Mouse (Mus musculus) kidney, embryonic 16.5 days (tissue): ENCODE data around the gene Otud5. TPM values are rescaled to one million over a fixed set of nuclear protein-coding genes. Genes with fewer than 3 reads are reported as not detected.

Experiments
- ATAC-seq: fragments of 200-750 bp; cut with Nextera tagmentation; 2 replicates; pipeline ENCODE4 v1.8.0; 2017; ENCODE audit warnings: moderate TSS enrichment; ENCODE audit not compliant: low FRiP score, low TSS enrichment
- H3K27ac ChIP-seq: fragments of 300-500 bp; sonication (generic); 2 replicates; pipeline ENCODE4 v1.5.1; 2014; ENCODE audit warnings: low read length
- H3K27me3 ChIP-seq: fragments of 300-500 bp; sonication (generic); 2 replicates; pipeline ENCODE4 v1.6.1; 2014; ENCODE audit warnings: low read length, control low read depth, mixed read lengths; ENCODE audit not compliant: insufficient read depth
- H3K36me3 ChIP-seq: fragments of 300-500 bp; sonication (generic); 2 replicates; pipeline ENCODE4 v1.6.1; 2014; ENCODE audit warnings: low read length, control low read depth, mixed read lengths; ENCODE audit not compliant: insufficient read depth
- H3K4me1 ChIP-seq: fragments of 300-500 bp; sonication (generic); 2 replicates; pipeline ENCODE4 v1.6.1; 2014; ENCODE audit warnings: low read length, control low read depth, mixed read lengths; ENCODE audit not compliant: insufficient read depth
- H3K4me2 ChIP-seq: fragments of 300-500 bp; sonication (generic); replicated peaks from 2 replicates; pipeline ENCODE4 v1.6.1; 2014; ENCODE audit warnings: low read depth, low read length
- H3K4me3 ChIP-seq: fragments of 300-500 bp; sonication (generic); 2 replicates; pipeline ENCODE4 v1.5.1; 2014; ENCODE audit warnings: mild to moderate bottlenecking, low read length
- H3K9ac ChIP-seq: fragments of 300-500 bp; sonication (generic); replicated peaks from 2 replicates; pipeline ENCODE4 v1.6.1; 2014; ENCODE audit warnings: low read length
- H3K9me3 ChIP-seq: fragments of 300-500 bp; sonication (generic); 2 replicates; pipeline ENCODE4 v1.6.1; 2016; ENCODE audit warnings: low read length, control low read depth
- WGBS: fragments of 180-500 bp; shearing (Covaris S2); extraction: QIAGEN DNeasy Blood & Tissue Kit; methylation state at CpG from one replicate; pipeline ENCODE4 v1.1.7; 2014; 5-methylcytosine and 5-hydroxymethylcytosine counted together
- polyA plus RNA-seq: library from polyadenylated mRNA; unstranded; fragments of >200 nt; fragmentation: Nextera tagmentation; extraction: Ambion mirVana; gene quantifications from 2 replicates; pipeline ENCODE4 v1.2.1, GENCODE M21; 2015

Otud5 gene
- polyA plus RNA-seq, 1 experiment from 2014 or later, result 37.5 TPM

- 17% methylated on average over 40 of the region's 42 CpGs for WGBS
- H3K9ac ChIP-seq, result peak overlapping the region; percentile 82
- H3K27me3 ChIP-seq, result no peaks in the 10 kb centered on the region
- peaks cover 13% of the 10 kb centered on the region; the same call in 1 of the 2 replicates for H3K4me1 ChIP-seq
- 0 out of 2 replicates have a peak, but pooled peaks have one; percentile 1 for ATAC-seq
- no peaks in the 10 kb centered on the region for H3K36me3 ChIP-seq
- H3K9me3 ChIP-seq, result no peaks in the 10 kb centered on the region
- H3K4me2 ChIP-seq, result peak overlapping the region; percentile 62
- peak overlapping the region; percentile 96 for H3K27ac ChIP-seq
- H3K4me3 ChIP-seq, result peak overlapping the region; percentile 74
These were observed 1.2 kb downstream of the Otud5 start for GRCm38 (mm10) chrX:7842318-7842717.

- ATAC-seq, result no peak
- H3K4me2 ChIP-seq, result no peak overlapping the region
- H3K4me1 ChIP-seq, result peaks cover 12% of the 10 kb centered on the region; the same call in 1 of the 2 replicates
- H3K9me3 ChIP-seq, result no peaks in the 10 kb centered on the region
- H3K4me3 ChIP-seq, result no peak overlapping the region
- no peaks in the 10 kb centered on the region for H3K27me3 ChIP-seq
- H3K36me3 ChIP-seq, result no peaks in the 10 kb centered on the region
- H3K27ac ChIP-seq, result no peak overlapping the region
- WGBS, result 67% methylated on average over 2 of the region's 2 CpGs
- H3K9ac ChIP-seq, result no peak overlapping the region
These were observed 6.7 kb downstream of the Otud5 start for GRCm38 (mm10) chrX:7847845-7848244.

- no peaks in the 10 kb centered on the region for H3K36me3 ChIP-seq
- no peak overlapping the region for H3K4me3 ChIP-seq
- no peak overlapping the region for H3K9ac ChIP-seq
- no peaks in the 10 kb centered on the region for H3K27me3 ChIP-seq
- no peak overlapping the region for H3K4me2 ChIP-seq
- 41% methylated on average over 2 of the region's 2 CpGs for WGBS
- no peak for ATAC-seq
- no peaks in the 10 kb centered on the region for H3K4me1 ChIP-seq
- H3K27ac ChIP-seq, result no peak overlapping the region
- H3K9me3 ChIP-seq, result no peaks in the 10 kb centered on the region
These were observed 13.4 kb downstream of the Otud5 start for GRCm38 (mm10) chrX:7854578-7854977.

GRCm38 (mm10) chrX:7859191-7859753 lies 18.1 kb downstream of the Otud5 start:
- H3K9ac ChIP-seq, result no peak overlapping the region
- 89% methylated on average over 3 of the region's 3 CpGs for WGBS
- ATAC-seq, result no peak

GRCm38 (mm10) chrX:7863181-7863580 lies 22.0 kb downstream of the Otud5 start:
- WGBS, result 90% methylated on average over 1 of the region's 1 CpGs
- ATAC-seq, result no peak
- no peak overlapping the region for H3K27ac ChIP-seq

More at GRCm38 (mm10) chrX:7859191-7859753, 18.1 kb downstream of the Otud5 start:
- Histone ChIP-seq H3K4me2 (no peak overlapping the region), H3K4me1 (no peaks in the 10 kb centered on the region), H3K9me3 (no peaks in the 10 kb centered on the region), H3K27me3 (no peaks in the 10 kb centered on the region), H3K4me3 (no peak overlapping the region), H3K27ac (no peak overlapping the region), H3K36me3 (no peaks in the 10 kb centered on the region)

GRCm38 (mm10) chrX:7864551-7864950 lies 23.4 kb downstream of the Otud5 start:
- Histone ChIP-seq H3K27ac (no peak overlapping the region), H3K36me3 (0 out of 2 replicates have a peak, but pooled peaks cover 5% of the 10 kb centered on the region), H3K4me1 (no peaks in the 10 kb centered on the region), H3K9me3 (no peaks in the 10 kb centered on the region), H3K27me3 (no peaks in the 10 kb centered on the region), H3K4me3 (no peak overlapping the region), H3K4me2 (no peak overlapping the region), H3K9ac (no peak overlapping the region)
- no peak for ATAC-seq
- 80% methylated on average over 3 of the region's 3 CpGs for WGBS

More at GRCm38 (mm10) chrX:7863181-7863580, 22.0 kb downstream of the Otud5 start:
- H3K9me3 ChIP-seq, result no peaks in the 10 kb centered on the region
- no peak overlapping the region for H3K4me2 ChIP-seq
- H3K27me3 ChIP-seq, result no peaks in the 10 kb centered on the region
- H3K36me3 ChIP-seq, result 0 out of 2 replicates have a peak, but pooled peaks cover 5% of the 10 kb centered on the region
- H3K9ac ChIP-seq, result no peak overlapping the region
- no peaks in the 10 kb centered on the region for H3K4me1 ChIP-seq
- no peak overlapping the region for H3K4me3 ChIP-seq

- Histone ChIP-seq H3K4me1 (no peaks in the 10 kb centered on the region), H3K9ac (no peak overlapping the region), H3K36me3 (0 out of 2 replicates have a peak, but pooled peaks cover 5% of the 10 kb centered on the region), H3K27ac (no peak overlapping the region), H3K4me2 (no peak overlapping the region), H3K4me3 (no peak overlapping the region), H3K27me3 (no peaks in the 10 kb centered on the region), H3K9me3 (no peaks in the 10 kb centered on the region)
- WGBS, result 73% methylated on average over 2 of the region's 2 CpGs
- ATAC-seq, result no peak
These were observed 24.2 kb downstream of the Otud5 start for GRCm38 (mm10) chrX:7865343-7865742.

- 0 out of 2 replicates have a peak, but pooled peaks cover 5% of the 10 kb centered on the region for H3K36me3 ChIP-seq
- H3K4me1 ChIP-seq, result no peaks in the 10 kb centered on the region
- H3K9me3 ChIP-seq, result no peaks in the 10 kb centered on the region
- no peak overlapping the region for H3K27ac ChIP-seq
- H3K27me3 ChIP-seq, result no peaks in the 10 kb centered on the region
- H3K4me3 ChIP-seq, result no peak overlapping the region
- no peak for ATAC-seq
- no peak overlapping the region for H3K9ac ChIP-seq
- 80% methylated on average over 2 of the region's 2 CpGs for WGBS
- H3K4me2 ChIP-seq, result no peak overlapping the region
These were observed 24.6 kb downstream of the Otud5 start for GRCm38 (mm10) chrX:7865786-7866185.

GRCm38 (mm10) chrX:7867141-7867540 lies 26.0 kb downstream of the Otud5 start:
- no peak overlapping the region for H3K9ac ChIP-seq
- H3K4me3 ChIP-seq, result no peak overlapping the region
- H3K36me3 ChIP-seq, result peaks cover 9% of the 10 kb centered on the region; the same call in 1 of the 2 replicates
- H3K27me3 ChIP-seq, result no peaks in the 10 kb centered on the region
- no peak overlapping the region for H3K4me2 ChIP-seq
- H3K9me3 ChIP-seq, result no peaks in the 10 kb centered on the region
- H3K27ac ChIP-seq, result no peak overlapping the region
- no peaks in the 10 kb centered on the region for H3K4me1 ChIP-seq
- no peak for ATAC-seq
- WGBS, result 97% methylated on average over 1 of the region's 1 CpGs

- no peak for ATAC-seq
- H3K9ac ChIP-seq, result no peak overlapping the region
- peaks cover 19% of the 10 kb centered on the region for H3K36me3 ChIP-seq
- H3K4me1 ChIP-seq, result no peaks in the 10 kb centered on the region
- H3K27ac ChIP-seq, result no peak overlapping the region
- H3K27me3 ChIP-seq, result no peaks in the 10 kb centered on the region
- 47% methylated on average over 2 of the region's 2 CpGs for WGBS
- H3K4me2 ChIP-seq, result no peak overlapping the region
- H3K9me3 ChIP-seq, result no peaks in the 10 kb centered on the region
- H3K4me3 ChIP-seq, result no peak overlapping the region
These were observed 27.3 kb downstream of the Otud5 start for GRCm38 (mm10) chrX:7868506-7868905.
